Mouse (Mus musculus): ENCODE measurements around the gene Ifi35.
"Not testable (repeated sequence)": the region's sequence is repeated elsewhere in the genome, so short reads cannot be mapped to it uniquely, and the experiment has no call there.

Ifi35 gene

DNA sequence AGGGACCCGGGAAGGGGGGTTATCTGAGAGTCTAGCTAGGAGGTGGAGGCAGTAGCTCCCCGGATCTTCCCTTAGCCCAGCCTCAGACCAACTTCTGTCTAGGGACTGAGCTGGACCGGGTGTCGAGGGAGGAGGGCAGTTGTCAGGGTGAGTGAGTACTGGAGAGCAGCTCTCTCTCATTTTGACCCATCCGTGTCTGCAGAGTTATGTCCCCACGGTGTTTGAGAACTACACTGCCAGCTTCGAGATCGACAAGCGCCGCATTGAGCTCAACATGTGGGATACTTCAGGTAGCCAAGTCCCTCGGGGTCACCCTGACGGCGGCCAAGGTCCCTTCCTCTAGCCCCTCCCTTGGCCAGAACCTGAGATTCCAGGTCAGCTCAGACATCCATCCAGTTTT is 20.5 kb downstream of the Ifi35 start:
- peak; percentile 23 for DNase-seq (ENCODE audit: low read depth, low spot score)

DNA sequence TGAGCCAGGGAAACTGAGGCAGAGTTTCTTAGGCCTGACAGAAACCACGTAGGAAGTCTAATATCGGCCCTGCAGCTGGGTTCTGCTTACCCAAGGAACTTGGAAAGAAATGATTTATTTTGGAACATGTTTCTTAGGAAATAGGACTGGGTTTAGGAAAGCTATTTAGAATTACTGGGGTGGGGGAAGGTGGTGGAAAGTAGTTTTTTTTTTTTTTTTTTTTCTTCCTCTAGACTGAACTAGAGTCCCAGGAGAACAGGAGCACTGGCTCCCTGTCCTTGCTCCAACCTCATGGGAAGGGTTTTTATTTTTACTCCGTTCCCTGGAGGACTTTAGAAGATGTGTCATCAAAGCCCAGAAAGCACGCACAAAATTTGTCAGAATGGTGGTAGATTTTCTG is 20.9 kb downstream of the Ifi35 start:
- DNase-seq (ENCODE audit: low read depth, low spot score): no peak

DNA sequence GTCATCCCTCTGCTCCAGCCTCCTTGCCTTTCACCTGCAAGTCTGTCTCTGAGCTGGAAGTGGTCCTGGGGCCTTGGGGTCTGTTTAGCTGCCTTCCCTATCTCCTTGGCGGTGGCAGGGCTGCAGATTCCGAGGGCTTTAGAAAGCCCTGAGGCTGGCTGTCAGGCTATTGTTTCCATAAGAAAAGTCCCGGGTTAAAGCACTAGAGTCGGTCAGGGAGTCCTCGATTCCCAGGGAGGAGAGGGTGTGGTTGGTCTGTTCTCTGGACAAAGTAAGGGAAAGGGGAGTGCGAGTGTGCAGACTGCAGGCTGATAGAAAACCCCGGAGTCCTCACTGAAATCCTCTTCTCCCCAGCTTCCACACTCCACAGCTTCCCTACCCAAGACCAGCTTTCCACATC is 22.0 kb downstream of the Ifi35 start:
- DNase-seq (ENCODE audit: low read depth, low spot score): no peak

DNA sequence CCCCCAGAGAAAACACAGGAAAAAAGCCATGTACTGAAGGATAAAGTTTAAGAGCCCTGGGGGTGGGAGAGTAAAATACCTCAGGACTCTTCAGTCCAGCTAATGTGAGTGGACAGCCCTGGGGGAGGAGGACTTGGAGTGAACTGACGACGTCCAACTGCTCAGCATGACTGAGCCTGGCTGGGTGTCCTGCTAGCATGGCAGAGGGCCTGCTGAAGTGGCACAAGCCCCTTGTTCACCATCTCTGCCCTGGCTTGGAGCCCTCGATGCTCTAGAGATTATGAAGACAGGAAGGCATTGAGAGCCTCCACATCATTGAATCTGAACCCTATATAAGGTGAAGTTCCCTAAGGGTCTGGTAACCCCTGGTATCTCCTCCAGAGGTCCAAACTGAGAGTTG is 23.7 kb downstream of the Ifi35 start:
- DNase-seq (ENCODE audit: low read depth, low spot score): no peak

DNA sequence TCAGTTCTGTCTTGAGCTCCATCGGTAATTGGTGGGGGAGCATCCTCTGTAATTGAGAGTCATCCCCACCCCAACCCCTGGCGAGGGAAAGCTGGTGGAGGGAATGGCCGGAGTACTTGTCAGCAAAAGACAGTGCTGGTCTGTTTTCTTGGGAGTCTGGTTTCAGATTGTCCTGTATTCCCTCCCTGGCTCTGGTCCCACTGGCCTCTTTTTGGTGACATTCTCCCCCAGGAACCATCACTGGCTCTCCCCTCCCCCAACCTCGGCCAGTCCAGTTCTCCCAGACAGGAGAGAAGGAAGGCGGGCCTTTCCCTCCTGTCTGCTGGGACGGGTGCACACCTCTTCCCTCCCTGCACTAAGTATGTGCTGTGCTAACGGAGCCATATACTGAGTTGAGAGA is 24.1 kb downstream of the Ifi35 start:
- no peak for DNase-seq (ENCODE audit: low read depth, low spot score)

DNA sequence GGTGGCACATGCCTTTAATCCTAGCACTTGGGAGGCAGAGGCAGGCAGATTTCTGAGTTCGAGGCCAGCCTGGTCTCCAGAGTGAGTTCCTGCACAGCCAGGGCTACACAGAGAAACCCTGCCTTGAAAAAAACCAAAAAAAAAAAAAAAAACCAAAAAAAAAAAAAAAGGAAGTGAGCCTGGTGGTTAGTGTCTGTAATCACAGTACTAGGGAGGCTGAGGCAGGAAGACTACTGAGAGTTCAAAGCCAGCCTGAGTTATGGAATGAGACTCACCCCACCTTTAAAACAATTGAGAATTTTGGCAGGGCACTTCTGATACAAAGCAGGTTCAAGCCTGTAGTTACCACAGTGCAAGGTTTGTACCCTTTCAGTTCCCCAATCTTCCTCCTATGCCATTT is 25.5 kb downstream of the Ifi35 start:
- DNase-seq (ENCODE audit: low read depth, low spot score): not testable (repeated sequence)

DNA sequence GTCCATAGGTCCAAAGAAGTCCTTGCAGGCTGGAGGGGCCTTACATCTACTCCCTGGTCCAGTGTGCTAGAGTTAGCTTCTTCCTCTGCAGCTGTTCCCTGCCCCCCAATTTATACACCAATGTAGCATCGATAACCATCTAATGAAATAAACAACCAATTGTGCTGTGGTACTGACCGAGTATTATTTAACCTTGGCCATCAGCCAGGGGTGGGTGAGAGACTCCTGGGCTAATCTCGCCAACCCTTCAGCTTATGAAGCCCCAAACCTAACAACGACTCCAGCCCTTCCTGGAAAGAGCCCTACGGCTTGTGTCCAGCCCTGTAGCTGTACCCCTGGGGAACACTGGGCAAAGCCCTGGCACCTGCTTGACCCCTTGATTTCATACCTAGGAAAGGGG is 26.1 kb downstream of the Ifi35 start:
- DNase-seq (ENCODE audit: low read depth, low spot score): no peak

DNA sequence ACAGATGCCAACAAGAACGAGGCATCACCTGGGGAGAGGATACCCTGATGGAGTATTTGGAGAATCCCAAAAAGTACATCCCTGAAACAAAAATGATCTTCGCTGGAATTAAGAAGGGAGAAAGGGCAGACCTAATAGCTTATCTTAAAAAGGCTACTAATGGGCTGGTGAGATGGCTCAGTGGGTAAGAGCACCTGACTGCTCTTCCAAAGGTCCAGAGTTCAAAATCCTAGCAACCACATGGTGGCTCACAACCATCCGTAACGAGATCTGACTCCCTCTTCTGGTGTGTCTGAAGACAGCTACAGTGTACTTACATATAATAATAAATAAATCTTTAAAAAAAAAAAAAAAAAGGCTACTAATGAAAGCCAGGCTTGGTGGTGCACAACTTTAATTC is 28.2 kb downstream of the Ifi35 start:
- DNase-seq (ENCODE audit: low read depth, low spot score): not testable (repeated sequence)

DNA sequence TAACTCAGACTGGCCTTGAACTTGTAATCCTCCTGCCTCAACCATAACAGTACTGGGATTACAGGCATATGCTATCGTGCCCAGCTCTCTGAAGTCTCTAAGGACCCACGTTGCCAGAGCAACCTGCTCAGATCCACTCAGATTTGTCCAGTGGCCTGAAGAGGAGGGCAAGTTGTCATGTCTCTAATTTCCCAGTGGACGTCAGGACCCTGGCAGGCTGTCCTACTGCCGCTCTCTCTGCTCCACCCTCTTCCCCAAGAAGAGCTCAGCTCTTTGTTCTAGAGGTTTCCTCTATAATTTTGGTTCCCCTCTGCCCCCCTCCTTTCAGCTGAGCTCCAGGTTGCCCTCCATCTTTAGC is 29.0 kb downstream of the Ifi35 start:
- no peak for DNase-seq (ENCODE audit: low read depth, low spot score)

DNA sequence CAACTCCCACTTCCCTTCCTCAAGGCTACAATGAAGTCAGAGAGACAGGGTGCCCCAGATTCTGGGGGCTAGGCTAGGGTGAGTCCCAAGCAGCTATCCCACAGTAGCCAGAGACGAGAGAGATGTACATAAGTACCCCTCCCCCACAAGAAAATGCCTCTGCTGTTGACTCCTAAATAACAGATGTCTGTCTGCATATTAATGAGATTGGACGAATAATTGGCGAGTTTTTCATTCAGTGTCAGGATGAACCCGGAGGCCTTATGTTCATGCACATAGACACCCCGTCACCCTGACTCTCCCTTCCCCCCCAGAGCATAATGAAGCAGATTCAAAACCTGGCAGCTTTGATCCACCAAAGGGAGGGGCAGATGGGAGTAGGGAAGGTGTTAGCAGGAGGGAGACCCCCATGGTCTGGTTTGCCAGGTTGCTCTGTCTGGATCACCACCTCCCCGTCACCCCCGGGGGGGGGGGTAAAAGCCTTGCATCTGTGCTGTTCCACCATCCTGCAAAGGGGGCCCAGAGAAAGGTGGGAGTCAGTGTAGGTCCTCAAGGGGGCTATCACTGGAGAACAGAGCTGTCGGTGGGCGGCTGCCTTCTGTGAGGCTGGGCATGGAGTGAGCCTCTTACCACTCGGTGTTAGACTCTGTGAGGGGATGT is 29.5 kb downstream of the Ifi35 start:
- DNase-seq (ENCODE audit: low read depth, low spot score): no peak

DNA sequence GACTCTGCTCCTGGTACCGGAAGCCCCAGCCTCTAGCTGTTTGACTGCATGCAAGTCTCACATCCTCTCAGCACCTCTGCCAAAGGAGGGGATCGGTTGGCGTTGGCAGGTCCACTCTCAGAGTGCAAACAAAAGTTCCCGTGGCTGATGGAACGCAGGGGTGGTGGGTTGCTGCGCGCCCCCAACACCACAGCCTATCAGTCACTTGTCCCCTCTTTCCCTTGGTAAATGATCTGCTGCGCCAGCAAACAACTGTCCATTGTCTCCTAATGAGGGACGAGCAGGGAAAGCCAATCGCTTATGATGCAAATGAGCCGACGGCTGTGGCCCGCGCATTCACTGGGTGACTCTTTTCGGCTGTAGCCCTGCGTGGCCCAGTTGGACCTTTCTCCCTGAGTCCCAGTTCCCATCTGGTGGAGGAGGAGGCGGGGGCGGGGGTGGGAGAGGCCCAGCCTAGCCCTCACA is 31.0 kb downstream of the Ifi35 start:
- no peak for DNase-seq (ENCODE audit: low read depth, low spot score)

DNA sequence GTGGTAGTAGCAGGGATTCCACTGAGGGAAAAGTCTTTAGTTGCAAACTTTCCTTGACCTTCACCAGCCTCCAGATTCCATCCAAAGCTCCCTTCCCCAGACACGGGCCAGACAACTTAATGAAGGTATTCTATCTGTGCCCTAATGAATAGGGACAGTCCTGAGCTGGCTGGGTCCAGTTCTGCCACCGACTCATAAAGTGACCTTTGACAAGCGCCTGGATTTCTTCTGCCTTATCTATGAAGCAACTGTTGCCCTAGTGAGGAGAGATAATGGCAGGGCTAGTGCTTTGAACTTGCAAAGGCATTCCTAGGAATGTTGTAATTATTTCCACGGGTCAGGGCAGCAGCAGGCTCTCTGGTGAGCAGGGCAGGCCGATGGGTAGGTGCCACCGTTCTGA is 32.7 kb downstream of the Ifi35 start:
- no peak for DNase-seq (ENCODE audit: low read depth, low spot score)

DNA sequence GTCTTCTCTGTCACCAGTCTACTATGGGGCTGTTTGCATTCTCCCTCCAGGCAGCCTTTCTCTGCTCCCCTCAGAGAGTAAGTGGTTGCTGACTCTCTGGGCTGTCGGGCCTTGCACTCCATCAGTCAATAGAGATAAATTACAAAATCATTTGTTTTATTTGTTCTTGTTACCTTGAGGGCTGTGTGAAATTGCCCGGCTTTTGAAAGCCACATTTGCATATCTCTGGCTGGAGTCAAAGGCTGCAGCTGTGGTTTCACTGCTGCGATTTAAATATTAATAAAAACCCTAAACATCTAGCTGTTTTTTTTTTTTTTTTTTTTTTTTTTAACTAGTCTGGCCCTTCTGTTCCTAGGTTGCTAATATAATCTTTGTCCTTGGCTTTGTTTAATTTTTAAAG is 35.6 kb downstream of the Ifi35 start:
- no peak for DNase-seq (ENCODE audit: low read depth, low spot score)

DNA sequence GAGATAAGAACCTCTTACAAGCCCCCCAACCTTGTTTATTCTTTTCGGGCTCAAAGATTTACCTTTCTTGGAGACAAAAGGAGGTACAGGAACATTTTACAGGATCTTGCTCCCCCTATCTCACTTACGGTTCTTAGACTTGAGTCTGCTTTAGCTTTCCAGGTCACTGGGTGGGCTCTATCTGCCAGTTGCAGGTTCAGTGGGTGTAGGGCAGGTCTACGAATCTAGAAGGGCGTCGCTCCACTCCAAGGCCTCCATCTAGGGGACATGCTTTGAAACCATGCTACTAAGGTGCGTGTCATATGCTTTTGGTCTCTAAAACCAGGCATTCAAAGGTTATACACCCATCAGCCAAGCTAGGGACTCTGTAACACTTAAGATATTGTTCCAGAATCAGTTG is 36.0 kb downstream of the Ifi35 start:
- no peak for DNase-seq (ENCODE audit: low read depth, low spot score)

DNA sequence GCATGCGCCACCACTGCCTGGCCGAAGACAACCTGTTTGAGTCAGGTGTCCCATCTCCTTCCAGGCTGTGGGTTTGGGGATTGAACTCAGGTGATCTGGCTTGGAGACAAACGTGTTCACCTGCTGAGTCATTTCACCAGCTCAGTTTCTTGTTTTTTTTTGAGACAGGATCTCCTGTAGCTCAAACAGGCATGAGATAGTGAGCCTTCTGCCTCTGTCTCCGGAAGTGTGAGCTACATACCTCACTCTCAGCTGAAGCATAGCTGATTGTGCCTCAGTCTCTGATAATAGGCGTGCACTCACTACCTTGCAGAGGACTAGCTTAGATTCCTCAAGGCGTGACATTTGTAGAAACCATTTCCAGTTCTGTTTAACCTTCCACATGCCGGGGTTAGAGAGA is 36.6 kb downstream of the Ifi35 start:
- DNase-seq (ENCODE audit: low read depth, low spot score): no peak

DNA sequence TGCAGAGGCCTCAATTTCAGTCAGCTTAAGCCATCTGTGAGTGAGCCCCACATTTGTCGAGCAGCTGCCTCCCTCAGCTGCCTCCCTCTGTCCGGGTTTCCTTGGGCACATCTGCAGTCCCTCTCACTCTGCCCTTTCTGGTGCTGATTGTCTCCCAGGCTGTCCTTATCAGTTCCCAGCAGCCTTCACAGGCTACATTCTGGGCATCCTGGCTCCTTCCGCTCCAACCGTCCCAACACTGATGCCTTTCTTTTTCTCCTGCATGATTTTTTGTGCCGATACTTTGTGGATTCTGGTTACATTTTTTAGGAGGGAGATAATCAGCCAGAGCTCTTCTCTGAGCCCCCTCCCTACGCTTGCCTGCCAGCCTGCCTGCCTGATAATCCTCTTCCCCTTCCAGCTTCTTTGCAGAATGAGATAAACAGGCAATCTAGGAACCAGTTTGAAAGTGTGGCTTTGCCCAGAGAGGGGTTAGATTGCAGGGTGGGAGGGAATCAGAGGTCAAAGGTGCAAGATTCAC is 37.4 kb downstream of the Ifi35 start:
- no peak for DNase-seq (ENCODE audit: low read depth, low spot score)

DNA sequence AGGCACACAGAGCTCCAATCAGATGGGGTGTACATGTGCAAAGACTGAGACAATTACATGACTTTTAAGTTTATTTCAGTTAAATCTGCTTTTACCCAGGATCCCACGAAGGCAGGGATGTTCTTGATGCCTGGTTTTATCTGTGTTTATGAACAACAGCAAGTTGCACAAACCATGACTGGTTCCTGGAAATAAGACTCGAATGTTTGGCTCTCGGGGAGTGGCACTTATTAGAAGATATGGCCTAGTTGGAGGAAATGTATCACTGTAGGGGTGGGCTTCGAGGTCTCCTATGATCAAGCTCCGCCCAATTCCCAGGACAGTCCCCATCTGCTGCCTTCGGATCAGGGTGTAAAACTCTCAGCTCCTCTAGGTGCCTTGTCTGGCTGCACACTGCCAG is 37.9 kb downstream of the Ifi35 start:
- DNase-seq (ENCODE audit: low read depth, low spot score): no peak

DNA sequence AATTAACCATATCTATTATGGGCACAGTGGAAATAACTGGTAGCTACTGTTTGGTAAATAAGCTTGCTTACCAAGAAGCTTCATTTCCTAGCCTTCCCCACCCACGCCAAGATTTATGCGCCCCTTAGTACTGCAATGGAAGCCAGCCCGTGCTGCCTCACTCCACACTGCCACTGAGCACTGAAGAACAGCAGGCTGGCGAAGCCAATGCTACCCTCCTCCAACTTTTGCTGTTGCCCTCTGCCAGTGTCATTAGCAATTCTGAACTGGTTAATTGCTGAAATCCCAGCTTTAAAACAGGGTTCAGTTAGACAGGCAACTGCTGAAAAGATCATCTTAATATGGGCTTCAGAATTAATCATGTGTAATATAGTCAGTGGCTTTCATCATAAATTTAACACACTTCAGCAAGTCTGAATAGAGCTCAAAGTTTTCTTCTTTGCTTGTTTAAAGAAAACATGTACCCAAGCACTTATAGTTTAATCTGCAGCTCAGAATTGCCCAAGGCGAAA is 58.1 kb downstream of the Ifi35 start:
- no peak for DNase-seq (ENCODE audit: low read depth, low spot score)

DNA sequence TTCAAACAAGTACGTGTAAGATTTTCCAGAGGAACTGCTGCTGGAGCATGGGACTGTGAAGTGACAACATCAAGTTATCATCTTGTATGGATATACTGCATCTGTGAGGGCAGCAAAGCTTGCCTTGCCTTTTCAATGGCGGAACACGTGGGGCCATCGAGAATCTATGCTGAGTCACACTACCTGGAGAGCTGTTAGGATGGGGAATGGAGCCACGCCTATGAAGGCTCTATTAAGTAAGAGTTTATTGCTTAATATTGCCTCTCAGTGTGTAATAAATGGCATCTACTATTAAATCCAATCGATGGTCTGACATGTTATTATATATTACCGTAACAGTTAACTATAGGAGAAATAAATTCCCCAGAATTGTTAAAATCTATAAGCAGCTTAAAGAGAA is 58.9 kb downstream of the Ifi35 start:
- DNase-seq (ENCODE audit: low read depth, low spot score): no peak

Measured in 3T3-L1 (cell line).